Mouse (Mus musculus) spleen, adult 10 weeks (tissue): ENCODE data around the gene Slc24a5. TPM values are rescaled to one million over a fixed set of nuclear protein-coding genes. Genes with fewer than 3 reads are reported as not detected.

Experiments
- polyA plus RNA-seq: library from polyadenylated mRNA; stranded (reverse); fragments of 350-450 nt; fragmentation: Illumina TruSeq; extraction: RNeasy Lipid Tissue Mini Kit (QIAGEN cat#74804); gene quantifications from one replicate; pipeline ENCODE4 v1.2.3, GENCODE M21; 2015; ENCODE audit warnings: low replicate concordance; ENCODE audit not compliant: insufficient read depth

Slc24a5 gene
- 0.73 TPM for polyA plus RNA-seq

DNA sequence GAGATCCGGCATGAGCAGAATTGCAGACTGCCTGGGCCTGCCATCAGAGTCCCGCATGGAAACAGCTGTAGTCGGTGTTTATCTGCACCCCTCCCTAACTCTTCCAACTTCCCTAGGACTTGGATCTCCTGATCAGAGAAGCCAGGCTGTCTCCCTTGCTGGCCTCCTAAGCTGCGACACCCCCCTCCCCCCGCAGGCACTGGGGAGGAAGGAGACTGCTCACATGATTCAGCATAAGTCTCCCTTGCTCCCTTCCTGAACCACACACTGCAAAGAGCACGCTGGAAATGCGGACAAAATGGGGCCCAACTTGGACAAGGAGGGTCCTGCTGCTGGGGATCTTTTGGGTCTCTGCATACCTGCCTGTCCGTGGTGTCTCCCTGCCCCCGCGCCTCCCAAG is at the start of gene Slc24a5:
TSS of gene Slc24a5 (plus strand) at position 231 of the 400 bp plus-strand sequence.

DNA sequence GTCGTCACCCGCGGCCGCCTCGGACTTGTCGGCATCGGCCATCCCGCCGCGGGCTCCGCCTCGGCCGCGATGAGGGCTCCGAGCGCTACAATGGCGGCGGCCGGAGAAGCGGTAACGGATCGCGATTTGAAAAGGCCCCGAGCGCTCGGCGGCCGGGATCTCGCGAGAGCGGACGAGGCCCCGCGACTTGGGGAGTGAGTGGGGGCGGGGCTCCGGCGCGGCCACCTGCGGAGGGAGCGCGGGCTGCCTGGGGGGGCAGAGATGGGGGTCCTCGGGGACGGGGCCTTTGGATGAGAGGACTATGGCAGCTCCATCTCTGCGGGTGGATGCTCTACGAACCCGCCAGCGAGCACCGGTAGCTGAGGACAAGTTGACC is 55.5 kb downstream of the Slc24a5 start, which contains the start of gene Myef2:
TSS of gene Myef2 (minus strand) at position 185 of the 376 bp plus-strand sequence.

DNA sequence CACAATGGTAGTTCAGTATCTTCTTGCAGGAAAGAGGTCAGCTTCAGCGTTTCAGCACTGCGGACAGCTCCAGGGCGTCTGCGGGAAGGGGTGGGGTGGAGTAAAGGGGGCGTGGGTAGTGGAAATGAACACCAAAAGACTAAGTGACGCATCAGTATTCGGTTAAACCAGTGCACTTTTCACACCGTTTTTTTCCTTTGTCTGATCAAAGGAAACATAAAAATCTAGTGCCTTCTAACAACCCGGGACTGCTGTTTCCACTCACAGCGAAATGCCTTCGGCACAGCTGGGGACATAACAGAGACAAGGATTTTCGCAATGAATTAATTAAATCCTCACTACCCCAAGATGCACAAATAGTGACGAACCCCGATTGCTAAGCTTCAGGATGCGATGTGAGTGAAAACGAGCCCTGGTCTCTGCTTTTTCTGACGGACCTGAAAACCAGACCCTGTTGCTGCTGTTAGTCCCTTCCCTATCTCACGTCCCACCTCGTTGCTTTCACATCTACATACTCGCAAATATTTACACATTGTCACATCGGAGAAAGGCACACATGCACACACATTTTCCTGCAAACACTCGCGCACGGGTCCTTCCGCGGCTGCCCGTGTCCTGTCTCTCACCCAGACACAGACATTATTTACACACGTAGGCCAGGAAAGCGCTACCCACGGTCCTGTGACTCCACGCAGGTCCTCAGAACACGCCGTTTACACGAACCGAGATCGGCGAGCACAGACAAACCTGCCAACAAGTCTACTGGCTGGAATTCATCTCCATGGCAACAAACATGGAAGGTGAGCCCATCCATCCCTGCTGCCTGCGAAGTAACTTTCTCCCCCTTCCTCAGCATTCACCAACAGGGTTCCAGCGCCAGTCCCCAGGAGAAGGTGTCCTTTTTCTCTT is 68.2 kb downstream of the Slc24a5 start, which contains the start of gene Ctxn2:
TSS of gene Ctxn2 (plus strand) at position 790 of the 909 bp plus-strand sequence.

Other genes with a start within 250 kb of the Slc24a5 start
- gene Myef2, start 55.5 kb downstream of the Slc24a5 start, polyA plus RNA-seq, result 41.4 TPM
- gene Ctxn2, start 68.6 kb downstream of the Slc24a5 start, polyA plus RNA-seq, result not detected
- gene Slc12a1, start 84.4 kb downstream of the Slc24a5 start, polyA plus RNA-seq, result not detected
- gene Dut, start 179.1 kb downstream of the Slc24a5 start, polyA plus RNA-seq, result 69.0 TPM